Mouse (Mus musculus): ENCODE data around the gene Scn3b.

Scn3b gene

GRCm38 (mm10) chr9:40249106-40249505 lies 19.9 kb upstream of the Scn3b start:
- Histone ChIP-seq H3K4me1 (replicated peaks; ENCODE audit: low read depth, low read length) (peaks cover 14% of the 10 kb centered on the region; the same call in 1 of the 2 replicates), H3K36me3 (ENCODE audit: insufficient read depth, low read length) (no peaks in the 10 kb centered on the region), H3K9me3 (ENCODE audit: low read length) (peaks cover 12% of the 10 kb centered on the region), H3K4me3 (replicated peaks; ENCODE audit: low read length) (no peak overlapping the region), H3K27me3 (ENCODE audit: insufficient read depth, low read length) (no peaks in the 10 kb centered on the region)
- no peak for TF ChIP-seq CTCF (conservative IDR thresholded peaks at IDR 0.05; ENCODE audit: low read length)
- no peak for TF ChIP-seq NANOG (IDR thresholded peaks at IDR 0.05; ENCODE audit: borderline replicate concordance, low read length)
- no peak for TF ChIP-seq POU5F1 (IDR thresholded peaks at IDR 0.05; ENCODE audit: borderline replicate concordance, low read length)

GRCm38 (mm10) chr9:40252459-40252858 lies 16.6 kb upstream of the Scn3b start:
- Histone ChIP-seq H3K36me3 (ENCODE audit: insufficient read depth, low read length) (no peaks in the 10 kb centered on the region), H3K9me3 (ENCODE audit: low read length) (peaks cover 12% of the 10 kb centered on the region), H3K27me3 (ENCODE audit: insufficient read depth, low read length) (no peaks in the 10 kb centered on the region), H3K4me3 (replicated peaks; ENCODE audit: low read length) (no peak overlapping the region), H3K4me1 (replicated peaks; ENCODE audit: low read depth, low read length) (no peaks in the 10 kb centered on the region)
- TF ChIP-seq POU5F1 (IDR thresholded peaks at IDR 0.05; ENCODE audit: borderline replicate concordance, low read length): no peak
- TF ChIP-seq NANOG (IDR thresholded peaks at IDR 0.05; ENCODE audit: borderline replicate concordance, low read length): no peak
- no peak for TF ChIP-seq CTCF (conservative IDR thresholded peaks at IDR 0.05; ENCODE audit: low read length)

GRCm38 (mm10) chr9:40263874-40264273 lies 5.1 kb upstream of the Scn3b start:
- H3K4me1 ChIP-seq (replicated peaks; ENCODE audit: low read depth, low read length): peaks cover 10% of the 10 kb centered on the region
- peaks cover 24% of the 10 kb centered on the region for H3K27me3 ChIP-seq (ENCODE audit: insufficient read depth, low read length)
- no peak for TF ChIP-seq CTCF (conservative IDR thresholded peaks at IDR 0.05; ENCODE audit: low read length)
- TF ChIP-seq POU5F1 (IDR thresholded peaks at IDR 0.05; ENCODE audit: borderline replicate concordance, low read length): no peak
- no peak for TF ChIP-seq NANOG (IDR thresholded peaks at IDR 0.05; ENCODE audit: borderline replicate concordance, low read length)
- H3K9me3 ChIP-seq (ENCODE audit: low read length): peaks cover 6% of the 10 kb centered on the region; the same call in 1 of the 2 replicates
- H3K4me3 ChIP-seq (replicated peaks; ENCODE audit: low read length): no peak overlapping the region
- H3K36me3 ChIP-seq (ENCODE audit: insufficient read depth, low read length): no peaks in the 10 kb centered on the region

- Histone ChIP-seq H3K4me3 (replicated peaks; ENCODE audit: low read length) (peak overlapping the region; percentile 82), H3K27me3 (ENCODE audit: insufficient read depth, low read length) (peaks cover 50% of the 10 kb centered on the region), H3K4me1 (replicated peaks; ENCODE audit: low read depth, low read length) (peaks cover 20% of the 10 kb centered on the region), H3K9me3 (ENCODE audit: low read length) (no peaks in the 10 kb centered on the region), H3K36me3 (ENCODE audit: insufficient read depth, low read length) (no peaks in the 10 kb centered on the region)
- TF ChIP-seq NANOG (IDR thresholded peaks at IDR 0.05; ENCODE audit: borderline replicate concordance, low read length) (no peak), POU5F1 (IDR thresholded peaks at IDR 0.05; ENCODE audit: borderline replicate concordance, low read length) (no peak), CTCF (conservative IDR thresholded peaks at IDR 0.05; ENCODE audit: low read length) (no peak)
Measured at GRCm38 (mm10) chr9:40268040-40268747, 823 bp upstream of the Scn3b start.

GRCm38 (mm10) chr9:40268748-40269102 lies 292 bp upstream of the Scn3b start:
- peaks cover 52% of the 10 kb centered on the region for H3K27me3 ChIP-seq (ENCODE audit: insufficient read depth, low read length)
- peaks cover 20% of the 10 kb centered on the region for H3K4me1 ChIP-seq (replicated peaks; ENCODE audit: low read depth, low read length)
- H3K36me3 ChIP-seq (ENCODE audit: insufficient read depth, low read length): no peaks in the 10 kb centered on the region
- TF ChIP-seq CTCF (conservative IDR thresholded peaks at IDR 0.05; ENCODE audit: low read length) (no peak), NANOG (IDR thresholded peaks at IDR 0.05; ENCODE audit: borderline replicate concordance, low read length) (no peak), POU5F1 (IDR thresholded peaks at IDR 0.05; ENCODE audit: borderline replicate concordance, low read length) (no peak)
- no peaks in the 10 kb centered on the region for H3K9me3 ChIP-seq (ENCODE audit: low read length)
- H3K4me3 ChIP-seq (replicated peaks; ENCODE audit: low read length): peak overlapping the region; percentile 82

- Histone ChIP-seq H3K36me3 (ENCODE audit: insufficient read depth, low read length) (no peaks in the 10 kb centered on the region), H3K27me3 (ENCODE audit: insufficient read depth, low read length) (peaks cover 52% of the 10 kb centered on the region), H3K9me3 (ENCODE audit: low read length) (no peaks in the 10 kb centered on the region), H3K4me1 (replicated peaks; ENCODE audit: low read depth, low read length) (peaks cover 20% of the 10 kb centered on the region), H3K4me3 (replicated peaks; ENCODE audit: low read length) (peak overlapping the region; percentile 82)
- TF ChIP-seq POU5F1 (IDR thresholded peaks at IDR 0.05; ENCODE audit: borderline replicate concordance, low read length): no peak
- no peak for TF ChIP-seq CTCF (conservative IDR thresholded peaks at IDR 0.05; ENCODE audit: low read length)
- TF ChIP-seq NANOG (IDR thresholded peaks at IDR 0.05; ENCODE audit: borderline replicate concordance, low read length): no peak
Measured at GRCm38 (mm10) chr9:40269880-40270279, 863 bp downstream of the Scn3b start.

- Histone ChIP-seq H3K4me1 (replicated peaks; ENCODE audit: low read depth, low read length) (peaks cover 20% of the 10 kb centered on the region), H3K27me3 (ENCODE audit: insufficient read depth, low read length) (peaks cover 48% of the 10 kb centered on the region), H3K4me3 (replicated peaks; ENCODE audit: low read length) (no peak overlapping the region), H3K36me3 (ENCODE audit: insufficient read depth, low read length) (no peaks in the 10 kb centered on the region), H3K9me3 (ENCODE audit: low read length) (no peaks in the 10 kb centered on the region)
- no peak for TF ChIP-seq NANOG (IDR thresholded peaks at IDR 0.05; ENCODE audit: borderline replicate concordance, low read length)
- TF ChIP-seq CTCF (conservative IDR thresholded peaks at IDR 0.05; ENCODE audit: low read length): no peak
- TF ChIP-seq POU5F1 (IDR thresholded peaks at IDR 0.05; ENCODE audit: borderline replicate concordance, low read length): no peak
Measured at GRCm38 (mm10) chr9:40271075-40271474, 2.1 kb downstream of the Scn3b start.

- H3K9me3 ChIP-seq (ENCODE audit: low read length): no peaks in the 10 kb centered on the region
- peaks cover 20% of the 10 kb centered on the region for H3K4me1 ChIP-seq (replicated peaks; ENCODE audit: low read depth, low read length)
- no peaks in the 10 kb centered on the region for H3K36me3 ChIP-seq (ENCODE audit: insufficient read depth, low read length)
- peaks cover 42% of the 10 kb centered on the region for H3K27me3 ChIP-seq (ENCODE audit: insufficient read depth, low read length)
- H3K4me3 ChIP-seq (replicated peaks; ENCODE audit: low read length): no peak overlapping the region
- TF ChIP-seq NANOG (IDR thresholded peaks at IDR 0.05; ENCODE audit: borderline replicate concordance, low read length) (no peak), CTCF (conservative IDR thresholded peaks at IDR 0.05; ENCODE audit: low read length) (no peak), POU5F1 (IDR thresholded peaks at IDR 0.05; ENCODE audit: borderline replicate concordance, low read length) (no peak)
Measured at GRCm38 (mm10) chr9:40272822-40273221, 3.8 kb downstream of the Scn3b start.

GRCm38 (mm10) chr9:40275904-40276303 lies 6.9 kb downstream of the Scn3b start:
- H3K4me1 ChIP-seq (replicated peaks; ENCODE audit: low read depth, low read length): no peaks in the 10 kb centered on the region
- H3K27me3 ChIP-seq (ENCODE audit: insufficient read depth, low read length): peaks cover 16% of the 10 kb centered on the region
- no peaks in the 10 kb centered on the region for H3K9me3 ChIP-seq (ENCODE audit: low read length)
- H3K4me3 ChIP-seq (replicated peaks; ENCODE audit: low read length): no peak overlapping the region
- H3K36me3 ChIP-seq (ENCODE audit: insufficient read depth, low read length): no peaks in the 10 kb centered on the region
- TF ChIP-seq CTCF (conservative IDR thresholded peaks at IDR 0.05; ENCODE audit: low read length) (no peak), NANOG (IDR thresholded peaks at IDR 0.05; ENCODE audit: borderline replicate concordance, low read length) (no peak), POU5F1 (IDR thresholded peaks at IDR 0.05; ENCODE audit: borderline replicate concordance, low read length) (no peak)

Data from E14TG2a.4 (cell line).